Mouse (Mus musculus) hindbrain, embryonic 10.5 days (tissue): Measurements from ENCODE around the gene Elane. TPM values are rescaled to one million over a fixed set of nuclear protein-coding genes. Genes with fewer than 3 reads are reported as not detected.
"Not testable (repeated sequence)": the region's sequence is repeated elsewhere in the genome, so short reads cannot be mapped to it uniquely, and the experiment has no call there.

Source experiments
- DNase-seq: peaks from one replicate; pipeline ENCODE4 v3.0.0-alpha.2; 2017; ENCODE audit warnings: low spot score
- H3K27ac ChIP-seq: fragments of 300-500 bp; sonication (generic); 2 replicates; pipeline ENCODE4 v1.5.1; 2016; ENCODE audit warnings: mild to moderate bottlenecking, moderate library complexity
- H3K27me3 ChIP-seq: fragments of 300-500 bp; sonication (generic); 2 replicates; pipeline ENCODE4 v1.6.1; 2016; ENCODE audit warnings: mild to moderate bottlenecking; ENCODE audit not compliant: poor library complexity, insufficient read depth, severe bottlenecking
- H3K36me3 ChIP-seq: fragments of 300-500 bp; sonication (generic); 2 replicates; pipeline ENCODE4 v1.6.1; 2016; ENCODE audit warnings: mild to moderate bottlenecking, moderate library complexity
- H3K4me1 ChIP-seq: fragments of 300-500 bp; sonication (generic); replicated peaks from 2 replicates; pipeline ENCODE4 v1.6.1; 2016; ENCODE audit warnings: mild to moderate bottlenecking
- H3K4me3 ChIP-seq: fragments of 300-500 bp; sonication (generic); 2 replicates; pipeline ENCODE4 v1.5.1; 2016; ENCODE audit warnings: mild to moderate bottlenecking, moderate library complexity
- H3K9me3 ChIP-seq: fragments of 300-500 bp; sonication (generic); 2 replicates; pipeline ENCODE4 v1.6.1; 2016; ENCODE audit warnings: mild to moderate bottlenecking, moderate library complexity
- WGBS: fragments of 180-500 bp; shearing (Covaris S2); methylation state at CpG from one replicate; pipeline ENCODE4 v1.1.7; 2016; 5-methylcytosine and 5-hydroxymethylcytosine counted together
- polyA plus RNA-seq: library from polyadenylated mRNA; unstranded; fragments of >200 nt; fragmentation: Nextera tagmentation; extraction: Ambion mirVana; gene quantifications from 2 replicates; pipeline ENCODE4 v1.2.1, GENCODE M21; 2016

The Elane gene
- polyA plus RNA-seq, 1 experiment from 2014 or later, result not detected

DNA sequence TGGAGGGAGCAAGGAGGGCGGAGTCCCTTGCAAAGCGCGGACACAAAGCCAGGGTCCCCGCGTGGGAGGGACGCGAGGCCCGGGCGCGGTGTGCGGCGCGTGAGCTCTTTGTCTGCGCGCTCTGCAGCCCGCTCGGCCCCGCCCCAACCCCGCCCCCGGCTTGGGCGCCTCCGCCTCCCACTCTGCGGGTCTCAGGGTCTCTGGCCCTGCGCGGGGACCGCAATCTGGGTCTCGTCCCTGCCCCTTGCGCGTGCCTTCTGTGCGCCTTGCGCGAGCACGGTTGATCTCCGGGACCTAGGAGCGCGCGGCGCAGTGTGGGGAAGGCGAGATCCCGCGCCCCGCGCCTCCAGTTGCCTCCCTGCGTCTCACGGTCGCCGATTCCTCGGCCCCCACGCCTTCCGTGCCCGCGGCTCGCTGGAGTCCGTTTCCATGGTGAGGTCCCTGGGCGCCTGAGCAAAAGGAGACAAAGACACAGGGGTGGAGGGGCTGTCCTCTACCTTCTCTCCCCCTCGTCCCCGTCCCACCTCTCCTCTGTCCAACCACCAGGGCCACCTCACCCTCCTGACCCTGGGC lies 11.7 kb upstream of the Elane start, which contains the start of the genes Prtn3 and Plppr3:
Gene Prtn3 (plus strand): TSS at position 187 of the 573 bp plus-strand sequence.
Gene Plppr3 (minus strand): TSS at position 345 of the 573 bp plus-strand sequence.
- under 1% methylated on average over 57 of the region's 57 CpGs for WGBS
- Histone ChIP-seq H3K27me3 (peaks cover 24% of the 10 kb centered on the region), H3K27ac (peak within 1 kb of the TSS; percentile 98), H3K9me3 (no peaks in the 10 kb centered on the region), H3K36me3 (peaks cover 34% of the 10 kb centered on the region), H3K4me1 (peaks cover 47% of the 10 kb centered on the region), H3K4me3 (peak within 1 kb of the TSS; percentile 75)
- peak; percentile 82 for DNase-seq

DNA sequence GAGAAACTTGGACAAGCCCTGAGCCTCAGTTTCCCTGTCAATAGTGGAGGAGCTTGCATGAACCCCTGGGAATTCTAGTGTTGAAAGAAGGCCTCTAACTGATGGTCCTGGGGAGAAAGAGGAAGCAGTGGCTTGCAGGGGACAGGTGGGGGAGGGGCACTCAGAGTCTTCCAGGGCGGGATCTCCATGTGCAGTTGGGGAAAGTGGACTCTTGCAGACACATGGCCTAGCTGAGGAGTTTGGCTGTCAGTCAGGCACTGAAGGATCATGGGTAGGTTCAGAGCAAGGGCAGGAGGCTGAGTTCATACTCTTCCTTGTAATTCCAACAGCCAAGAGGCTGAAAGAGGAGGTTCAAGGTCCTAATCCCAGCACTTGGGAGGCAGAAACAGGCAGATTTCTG lies 8.9 kb upstream of the Elane start:
- H3K27me3 ChIP-seq, result peaks cover 52% of the 10 kb centered on the region
- H3K9me3 ChIP-seq, result no peaks in the 10 kb centered on the region
- no peak overlapping the region for H3K27ac ChIP-seq
- peaks cover 8% of the 10 kb centered on the region for H3K36me3 ChIP-seq
- no peak overlapping the region for H3K4me3 ChIP-seq
- peaks cover 57% of the 10 kb centered on the region for H3K4me1 ChIP-seq
- no peak for DNase-seq
- 69% methylated on average over 1 of the region's 1 CpGs for WGBS

DNA sequence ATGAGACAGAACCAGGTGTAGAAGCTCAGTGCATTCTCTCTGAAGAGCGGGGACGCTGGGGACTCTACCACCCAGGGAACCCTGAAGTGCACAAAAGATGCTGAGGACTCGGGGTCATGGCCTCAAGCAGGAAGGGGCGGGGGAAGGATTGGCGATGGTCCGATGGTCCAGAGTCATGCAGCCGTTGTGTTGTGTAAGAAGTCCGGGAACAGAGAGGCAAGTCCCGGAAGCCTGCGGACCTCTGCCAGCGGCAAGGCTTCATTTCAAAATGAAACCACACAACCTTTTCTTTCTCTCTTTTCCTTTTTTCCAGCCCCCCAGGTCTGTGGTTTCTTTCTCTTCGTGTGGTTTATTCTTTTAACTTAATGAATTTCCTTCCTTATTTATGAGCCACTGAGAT lies 8.3 kb upstream of the Elane start:
- H3K4me3 ChIP-seq, result no peak overlapping the region
- H3K27me3 ChIP-seq, result peaks cover 58% of the 10 kb centered on the region

DNA sequence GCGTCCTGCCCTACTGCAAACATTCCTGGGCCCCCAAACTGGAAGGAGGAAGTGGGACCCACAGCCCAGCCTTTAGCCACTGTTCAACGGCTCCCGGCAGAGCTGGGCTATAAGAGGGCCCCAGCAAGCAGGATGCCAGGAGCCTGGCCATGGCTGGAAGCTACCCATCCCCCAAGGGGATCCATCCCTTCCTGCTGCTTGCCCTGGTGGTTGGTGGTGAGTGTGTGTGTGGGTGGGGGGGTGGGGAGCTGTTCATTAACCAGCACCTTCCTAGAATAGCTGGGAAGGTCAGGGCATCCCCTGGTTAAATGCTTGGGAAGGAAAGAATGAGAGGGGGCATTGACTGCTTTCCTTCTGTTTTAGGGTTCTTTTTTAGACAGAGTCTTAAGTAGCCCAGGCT lies 6.5 kb upstream of the Elane start:
- Histone ChIP-seq H3K27me3 (peaks cover 76% of the 10 kb centered on the region), H3K27ac (no peak overlapping the region), H3K4me1 (peaks cover 52% of the 10 kb centered on the region), H3K9me3 (no peaks in the 10 kb centered on the region), H3K36me3 (no peaks in the 10 kb centered on the region), H3K4me3 (no peak overlapping the region)
- 50% methylated on average over 3 of the region's 3 CpGs for WGBS
- no peak for DNase-seq

More for the DNA sequence above, 8.3 kb upstream of the Elane start:
- WGBS, result 45% methylated on average over 12 of the region's 12 CpGs
- H3K36me3 ChIP-seq, result peaks cover 2% of the 10 kb centered on the region
- no peak for DNase-seq
- peaks cover 57% of the 10 kb centered on the region for H3K4me1 ChIP-seq
- H3K9me3 ChIP-seq, result no peaks in the 10 kb centered on the region
- H3K27ac ChIP-seq, result no peak overlapping the region

DNA sequence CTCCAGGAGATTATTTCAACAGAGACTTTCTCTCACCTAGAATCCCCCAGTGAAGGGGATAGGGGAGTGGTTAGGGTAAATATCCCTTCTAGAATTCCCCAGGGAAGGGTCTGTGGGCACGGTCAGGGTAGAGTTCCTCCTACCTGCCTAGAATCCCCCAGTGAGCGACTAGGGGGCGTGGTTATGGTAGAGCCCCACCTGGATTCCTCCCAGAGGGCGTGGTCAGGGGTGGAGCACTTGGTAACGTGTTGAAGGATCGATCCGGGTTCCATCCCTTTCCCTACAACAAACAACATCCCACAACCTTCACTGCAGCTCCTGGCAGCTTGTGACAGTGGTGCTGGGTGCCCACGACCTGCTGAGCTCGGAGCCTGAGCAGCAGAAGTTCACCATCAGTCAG lies 5.3 kb upstream of the Elane start:
- 18% methylated on average over 9 of the region's 9 CpGs for WGBS
- no peak overlapping the region for H3K27ac ChIP-seq
- H3K9me3 ChIP-seq, result no peaks in the 10 kb centered on the region
- 0 out of 2 replicates have a peak overlapping the region, but pooled peaks have one; percentile 5 for H3K4me3 ChIP-seq
- peaks cover 41% of the 10 kb centered on the region for H3K4me1 ChIP-seq
- DNase-seq, result no peak
- no peaks in the 10 kb centered on the region for H3K36me3 ChIP-seq
- H3K27me3 ChIP-seq, result peaks cover 73% of the 10 kb centered on the region

DNA sequence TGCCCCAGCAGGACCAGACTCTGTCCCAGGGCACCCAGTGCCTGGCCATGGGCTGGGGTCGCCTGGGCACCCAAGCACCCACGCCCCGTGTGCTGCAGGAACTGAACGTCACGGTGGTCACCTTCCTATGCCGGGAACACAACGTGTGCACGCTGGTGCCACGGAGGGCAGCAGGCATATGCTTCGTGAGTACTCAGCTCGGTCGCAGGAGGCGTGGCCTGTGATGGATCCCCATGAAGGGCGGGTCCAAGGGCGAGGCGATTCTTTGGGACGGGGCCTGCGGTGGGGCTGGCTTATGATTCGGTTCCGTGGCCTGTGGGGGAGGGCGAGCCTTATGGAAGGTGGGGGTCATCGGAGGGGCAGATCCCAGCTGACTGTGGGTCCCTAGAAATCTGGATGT lies 4.1 kb upstream of the Elane start:
- peaks cover 72% of the 10 kb centered on the region for H3K27me3 ChIP-seq

DNA sequence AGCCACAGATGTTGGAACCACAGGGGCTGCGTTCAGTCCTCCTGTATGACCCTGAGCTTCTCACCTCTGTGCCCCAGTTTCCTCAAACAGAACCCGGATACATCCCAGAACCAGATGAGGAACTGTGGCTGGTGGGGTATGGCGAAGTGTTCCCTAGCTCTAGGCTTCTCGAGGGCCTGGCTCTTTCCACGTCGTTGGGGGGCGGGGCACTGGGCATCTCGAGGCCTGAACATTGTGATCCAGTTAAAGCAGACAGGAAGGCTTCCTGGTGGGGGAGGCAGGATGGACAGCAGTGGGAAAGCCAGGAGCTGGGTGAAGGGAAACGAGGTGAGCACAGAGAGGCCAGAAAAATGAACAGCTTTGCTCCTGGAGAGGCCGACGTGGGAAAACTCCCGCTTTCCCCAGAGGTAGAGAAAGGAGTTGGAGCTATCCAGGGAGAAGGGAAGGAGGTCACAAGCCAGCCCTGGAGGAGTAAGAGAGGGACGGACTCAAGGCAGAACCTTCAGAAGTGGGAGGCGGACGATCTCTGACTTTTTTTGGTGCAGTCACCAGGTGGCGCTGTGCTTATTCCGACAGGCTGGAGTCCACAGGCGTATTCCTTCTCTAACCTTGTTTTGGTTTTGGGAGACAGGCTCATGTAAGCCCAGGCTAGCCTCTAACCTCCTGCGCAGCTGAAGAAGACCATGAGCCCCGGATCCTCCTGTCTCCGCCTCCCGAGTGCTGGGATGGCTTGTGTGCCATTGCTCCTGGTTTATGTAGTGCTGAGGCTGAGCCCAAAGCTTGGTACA lies 2.6 kb upstream of the Elane start:
- Histone ChIP-seq H3K9me3 (no peaks in the 10 kb centered on the region), H3K27ac (0 out of 2 replicates have a peak overlapping the region, but pooled peaks have one; percentile 41), H3K36me3 (no peaks in the 10 kb centered on the region), H3K27me3 (peaks cover 72% of the 10 kb centered on the region), H3K4me3 (0 out of 2 replicates have a peak overlapping the region, but pooled peaks have one; percentile 13), H3K4me1 (peaks cover 30% of the 10 kb centered on the region)
- peak; percentile 82 for DNase-seq
- WGBS, result 15% methylated on average over 22 of the region's 22 CpGs

More for the DNA sequence above, 4.1 kb upstream of the Elane start:
- 6% methylated on average over 22 of the region's 22 CpGs for WGBS
- peak overlapping the region; percentile 69 for H3K27ac ChIP-seq
- peaks cover 39% of the 10 kb centered on the region for H3K4me1 ChIP-seq
- peak overlapping the region; percentile 39 for H3K4me3 ChIP-seq
- H3K36me3 ChIP-seq, result no peaks in the 10 kb centered on the region
- no peak for DNase-seq
- H3K9me3 ChIP-seq, result no peaks in the 10 kb centered on the region

DNA sequence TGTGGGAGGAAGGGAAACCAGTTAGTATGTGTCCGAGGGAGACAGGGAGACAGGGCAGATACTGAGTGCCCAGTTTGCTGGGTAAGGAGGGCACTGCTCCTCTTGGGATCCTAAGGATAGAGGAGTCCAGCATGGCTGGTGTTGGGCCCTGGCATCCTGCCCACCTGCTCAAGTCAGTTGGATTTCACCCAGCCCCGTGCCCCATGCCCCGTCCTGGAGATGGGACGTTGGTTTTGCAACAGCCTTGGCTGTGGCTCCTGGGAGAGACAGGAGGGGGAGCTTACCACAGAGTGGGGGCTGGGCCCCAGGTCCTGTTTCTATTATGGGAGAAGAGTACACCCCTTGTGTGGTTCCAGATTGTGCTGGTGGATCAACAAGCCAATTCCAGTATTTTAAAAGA lies 1.6 kb upstream of the Elane start:
- Histone ChIP-seq H3K27ac (no peak overlapping the region), H3K4me1 (peaks cover 29% of the 10 kb centered on the region), H3K36me3 (no peaks in the 10 kb centered on the region), H3K27me3 (peaks cover 69% of the 10 kb centered on the region), H3K9me3 (no peaks in the 10 kb centered on the region), H3K4me3 (no peak overlapping the region)
- WGBS, result 69% methylated on average over 4 of the region's 4 CpGs
- DNase-seq, result no peak

DNA sequence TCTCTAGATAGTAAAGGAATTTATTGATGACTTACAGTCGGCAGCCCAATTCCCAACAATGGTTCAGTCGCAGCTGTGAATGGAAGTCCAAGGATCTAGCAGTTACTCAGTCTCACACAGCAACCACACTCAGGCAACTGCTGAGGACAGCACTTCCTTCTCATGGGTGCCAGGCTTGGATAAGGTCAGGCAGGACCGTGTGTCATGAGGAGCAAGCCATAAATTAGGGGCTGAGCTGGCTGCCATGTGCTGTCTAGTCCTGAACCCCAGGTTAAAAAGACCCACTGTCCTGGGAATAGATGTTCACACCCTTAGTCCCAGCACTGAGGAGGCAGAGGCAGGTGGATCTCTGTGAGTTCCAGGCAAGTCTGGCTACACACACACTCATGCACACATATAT lies 1.1 kb upstream of the Elane start:
- not testable (repeated sequence) for H3K27ac ChIP-seq, H3K36me3 ChIP-seq, H3K9me3 ChIP-seq, DNase-seq, H3K4me3 ChIP-seq
- 80% methylated on average over 3 of the region's 3 CpGs for WGBS
- Histone ChIP-seq H3K4me1 (peaks cover 24% of the 10 kb centered on the region), H3K27me3 (peaks cover 64% of the 10 kb centered on the region)

DNA sequence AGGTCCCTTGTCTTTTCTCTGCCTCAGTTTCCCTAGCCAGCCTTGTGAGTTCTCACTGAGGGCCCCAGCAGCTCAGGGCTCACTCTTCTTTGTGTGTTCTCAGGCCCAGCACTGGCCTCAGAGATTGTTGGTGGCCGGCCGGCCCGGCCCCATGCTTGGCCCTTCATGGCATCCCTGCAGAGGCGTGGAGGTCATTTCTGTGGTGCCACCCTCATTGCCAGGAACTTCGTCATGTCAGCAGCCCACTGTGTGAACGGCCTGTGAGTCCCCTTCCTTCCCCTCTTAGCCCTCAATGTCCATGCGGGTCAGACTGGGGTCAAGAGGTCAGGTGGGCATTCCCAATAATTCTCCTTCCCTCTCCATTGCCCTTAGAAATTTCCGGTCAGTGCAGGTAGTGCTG lies 564 bp downstream of the Elane start:
- 76% methylated on average over 8 of the region's 8 CpGs for WGBS
- Histone ChIP-seq H3K36me3 (no peaks in the 10 kb centered on the region), H3K4me1 (peaks cover 29% of the 10 kb centered on the region), H3K4me3 (no peak overlapping the region), H3K27me3 (peaks cover 56% of the 10 kb centered on the region), H3K27ac (0 out of 2 replicates have a peak overlapping the region, but pooled peaks have one; percentile 18), H3K9me3 (no peaks in the 10 kb centered on the region)
- DNase-seq, result no peak

DNA sequence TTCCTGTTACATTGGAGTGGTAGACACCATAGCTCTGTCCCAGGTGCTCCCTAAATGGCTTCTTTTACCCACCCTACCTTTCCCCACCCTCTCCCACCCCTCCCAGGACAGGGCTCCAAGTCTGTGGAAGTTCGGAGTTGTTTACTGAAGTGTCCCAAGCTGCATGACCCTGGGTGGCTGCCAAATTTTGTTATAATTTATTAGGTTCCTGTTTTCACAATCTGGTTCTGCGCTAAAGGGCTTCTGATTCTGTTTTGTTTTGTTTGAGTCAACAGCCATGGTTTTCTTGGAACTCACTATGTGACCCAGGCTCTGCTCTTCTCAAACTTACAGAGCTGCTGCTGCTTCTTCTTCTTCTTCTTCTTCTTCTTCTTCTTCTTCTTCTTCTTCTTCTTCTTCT lies 3.3 kb downstream of the Elane start:
- H3K27me3 ChIP-seq, result peaks cover 45% of the 10 kb centered on the region
- 93% methylated on average over 2 of the region's 2 CpGs for WGBS
- H3K4me1 ChIP-seq, result 0 out of 2 replicates have a peak, but pooled peaks cover 9% of the 10 kb centered on the region
- no peaks in the 10 kb centered on the region for H3K9me3 ChIP-seq
- DNase-seq, result no peak
- H3K27ac ChIP-seq, result no peak overlapping the region
- H3K4me3 ChIP-seq, result no peak overlapping the region
- peaks cover 5% of the 10 kb centered on the region for H3K36me3 ChIP-seq

DNA sequence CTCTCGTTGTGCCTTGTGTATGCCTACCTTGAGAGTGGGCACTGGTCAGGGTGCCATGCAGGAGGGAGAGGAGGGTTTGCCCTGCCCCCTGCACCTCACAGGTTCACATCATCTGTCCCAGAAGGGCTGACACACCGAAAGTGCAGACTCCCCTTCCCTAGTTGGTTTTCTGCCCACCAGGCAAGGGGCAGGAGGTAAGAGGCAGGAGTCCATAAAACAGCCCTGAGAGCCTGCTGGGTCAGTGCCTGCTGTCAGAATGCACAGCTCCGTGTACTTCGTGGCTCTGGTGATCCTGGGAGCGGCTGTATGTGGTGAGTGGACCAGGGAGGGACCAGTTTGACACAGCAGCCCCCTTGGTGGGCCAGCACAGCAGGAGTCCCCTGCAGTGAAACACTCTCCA lies 4.6 kb downstream of the Elane start, which contains the start of gene Cfd:
Gene Cfd (plus strand): TSS at position 184 of the 400 bp plus-strand sequence.
- Histone ChIP-seq H3K9me3 (no peaks in the 10 kb centered on the region), H3K36me3 (peaks cover 15% of the 10 kb centered on the region), H3K4me3 (no peak within 1 kb of the TSS), H3K27ac (peak within 1 kb of the TSS; percentile 6; the same call in 1 of the 2 replicates), H3K4me1 (0 out of 2 replicates have a peak, but pooled peaks cover 9% of the 10 kb centered on the region), H3K27me3 (peaks cover 49% of the 10 kb centered on the region)
- WGBS, result 45% methylated on average over 5 of the region's 5 CpGs
- no peak for DNase-seq
